Mouse (Mus musculus) liver, embryonic 16.5 days (tissue): ENCODE data around the gene Nfkb2. TPM values are rescaled to one million over a fixed set of nuclear protein-coding genes. Genes with fewer than 3 reads are reported as not detected.
A peak's percentile ranks its signal among the peaks of the same experiment; 100 is the strongest.

Experiments
- ATAC-seq: fragments of 200-750 bp; cut with Nextera tagmentation; 2 replicates; pipeline ENCODE4 v1.8.0; 2017; ENCODE audit warnings: low read depth, mild to moderate bottlenecking, moderate number of reproducible peaks, moderate library complexity
- H3K27ac ChIP-seq: fragments of 300-500 bp; sonication (generic); 2 replicates; pipeline ENCODE4 v1.5.1; 2014; ENCODE audit warnings: mild to moderate bottlenecking, low read length
- H3K27me3 ChIP-seq: fragments of 300-500 bp; sonication (generic); 2 replicates; pipeline ENCODE4 v1.6.1; 2014; ENCODE audit warnings: low read depth, low read length, mixed read lengths; ENCODE audit not compliant: control insufficient read depth, insufficient read depth
- H3K36me3 ChIP-seq: fragments of 300-500 bp; sonication (generic); 2 replicates; pipeline ENCODE4 v1.6.1; 2014; ENCODE audit warnings: mild to moderate bottlenecking; ENCODE audit not compliant: control insufficient read depth, insufficient read depth
- H3K4me1 ChIP-seq: fragments of 300-500 bp; sonication (generic); 2 replicates; pipeline ENCODE4 v1.6.1; 2014; ENCODE audit warnings: low read depth, low read length, mixed read lengths; ENCODE audit not compliant: control insufficient read depth
- H3K4me2 ChIP-seq: fragments of 300-500 bp; sonication (generic); 2 replicates; pipeline ENCODE4 v1.6.1; 2014; ENCODE audit warnings: low read depth, low read length, mixed read lengths
- H3K4me3 ChIP-seq: fragments of 300-500 bp; sonication (generic); 2 replicates; pipeline ENCODE4 v1.5.1; 2014; ENCODE audit warnings: low read depth, mild to moderate bottlenecking, low read length
- H3K9ac ChIP-seq: fragments of 300-500 bp; sonication (generic); 2 replicates; pipeline ENCODE4 v1.6.1; 2014; ENCODE audit warnings: low read depth, low read length
- H3K9me3 ChIP-seq: fragments of 300-500 bp; sonication (generic); replicated peaks from 2 replicates; pipeline ENCODE4 v1.6.1; 2016; ENCODE audit warnings: low read length; ENCODE audit not compliant: control insufficient read depth
- WGBS: fragments of 180-500 bp; shearing (Covaris S2); extraction: QIAGEN DNeasy Blood & Tissue Kit; methylation state at CpG from one replicate; pipeline ENCODE4 v1.1.7; 2014; ENCODE audit not compliant: insufficient replicate concordance; 5-methylcytosine and 5-hydroxymethylcytosine counted together
- polyA plus RNA-seq: library from polyadenylated mRNA; unstranded; fragments of >200 nt; fragmentation: Nextera tagmentation; extraction: Ambion mirVana; gene quantifications from 2 replicates; pipeline ENCODE4 v1.2.1, GENCODE M21; 2015

The Nfkb2 gene
- polyA plus RNA-seq, 1 experiment from 2014 or later: 3.8 TPM

DNA sequence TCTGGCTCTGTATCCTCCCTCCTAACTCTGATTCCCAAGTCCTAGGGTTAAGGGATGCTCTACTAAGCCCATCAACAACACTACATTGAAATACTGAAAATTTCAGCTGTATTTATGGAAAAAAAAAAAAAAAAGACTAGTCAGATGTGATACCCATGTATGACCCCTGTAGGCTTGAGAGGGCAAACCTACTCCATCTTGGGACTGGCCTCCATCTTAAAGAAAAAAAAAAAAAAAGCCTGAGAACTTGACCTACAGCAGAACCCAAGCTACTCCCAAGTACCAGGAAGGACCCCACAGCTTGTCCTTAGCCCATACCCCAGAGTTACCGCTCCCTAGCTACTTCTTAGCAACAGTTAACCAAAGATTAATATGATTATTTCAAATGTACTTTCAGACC is 43.0 kb downstream of the Nfkb2 start:
- no peak for ATAC-seq
- no peak overlapping the region for H3K4me3 ChIP-seq
- H3K9ac ChIP-seq: no peak overlapping the region
- 85% methylated on average over 1 of the region's 1 CpGs for WGBS
- H3K36me3 ChIP-seq: no peaks in the 10 kb centered on the region
- no peak overlapping the region for H3K4me2 ChIP-seq
- H3K27me3 ChIP-seq: peaks cover 8% of the 10 kb centered on the region
- H3K4me1 ChIP-seq: peaks cover 21% of the 10 kb centered on the region
- H3K9me3 ChIP-seq: no peaks in the 10 kb centered on the region
- H3K27ac ChIP-seq: no peak overlapping the region

DNA sequence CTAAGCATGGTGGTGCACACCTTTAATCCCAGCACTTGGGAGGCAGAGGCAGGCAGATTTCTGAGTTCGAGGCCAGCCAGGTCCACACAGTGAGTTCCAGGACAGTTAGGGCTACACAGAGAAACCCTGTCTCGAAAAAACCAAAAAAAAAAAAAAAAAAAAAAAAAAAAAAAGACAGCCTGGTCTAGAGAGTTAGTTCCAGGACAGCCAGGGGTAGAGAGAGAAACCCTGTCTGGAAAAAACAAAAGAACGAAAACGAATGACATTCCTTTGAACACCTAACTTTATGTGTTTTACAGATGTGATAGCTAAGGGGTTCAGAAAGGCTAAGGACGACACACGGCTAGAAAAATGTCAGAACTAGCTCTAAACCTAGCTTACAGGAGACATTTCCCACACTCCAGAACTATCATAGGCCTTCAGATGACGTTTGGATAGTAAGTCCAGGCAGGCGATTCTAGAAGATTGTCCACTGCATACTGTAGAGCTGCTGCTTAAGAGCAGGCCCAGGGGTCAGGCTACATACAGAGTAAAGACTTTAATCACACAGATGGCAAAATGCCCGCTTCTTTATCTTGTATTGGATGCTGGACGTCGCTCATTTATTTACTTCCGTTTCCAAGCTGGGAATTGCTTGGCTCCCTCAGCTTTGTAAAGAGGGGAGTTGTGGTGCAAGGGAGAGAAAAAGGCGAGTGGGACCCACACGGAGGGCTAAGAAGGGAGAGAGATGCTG is 44.0 kb downstream of the Nfkb2 start:
- H3K9ac ChIP-seq: peak overlapping the region; percentile 71
- peak overlapping the region; percentile 86 for H3K4me2 ChIP-seq
- H3K36me3 ChIP-seq: no peaks in the 10 kb centered on the region
- ATAC-seq: no peak
- H3K4me3 ChIP-seq: peak overlapping the region; percentile 69
- H3K27ac ChIP-seq: peak overlapping the region; percentile 65
- H3K4me1 ChIP-seq: peaks cover 24% of the 10 kb centered on the region
- peaks cover 8% of the 10 kb centered on the region for H3K27me3 ChIP-seq
- H3K9me3 ChIP-seq: no peaks in the 10 kb centered on the region
- WGBS: 25% methylated on average over 14 of the region's 14 CpGs

DNA sequence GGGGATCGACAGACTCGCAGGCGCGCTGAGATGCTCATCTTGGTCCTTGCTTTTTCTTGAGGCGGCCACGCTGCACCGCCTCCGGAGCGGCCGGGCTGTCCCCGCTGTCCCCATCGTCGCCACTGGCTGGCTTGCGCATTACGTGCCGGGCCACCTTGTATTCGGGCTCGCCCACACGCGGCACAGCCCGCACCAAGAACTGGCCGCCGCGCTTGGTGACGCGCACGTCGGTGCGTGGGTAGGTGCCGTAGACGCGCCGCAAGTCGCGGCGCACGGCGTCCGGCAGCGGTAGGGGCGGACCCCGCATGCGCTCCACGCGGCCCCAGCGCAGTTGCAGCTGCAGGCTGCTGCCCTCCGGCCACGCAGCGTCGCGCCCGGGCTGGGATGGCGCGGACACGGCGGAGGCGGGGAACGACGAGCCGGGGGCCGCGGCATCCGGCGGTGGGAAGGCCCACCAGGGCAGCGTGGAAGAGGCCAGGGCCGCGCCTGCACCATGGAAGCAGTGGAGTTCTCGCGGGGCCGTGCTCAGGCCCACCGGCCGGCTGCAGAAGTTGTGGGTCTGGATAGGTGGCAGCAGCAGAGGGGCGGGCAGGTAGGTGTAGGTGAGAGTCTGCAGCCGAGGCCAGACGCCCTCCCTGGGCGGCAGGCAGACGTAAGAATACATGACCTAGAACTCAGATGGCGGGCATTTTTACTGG is 44.8 kb downstream of the Nfkb2 start:
- Histone ChIP-seq H3K4me3 (peak overlapping the region; percentile 69), H3K27me3 (peaks cover 8% of the 10 kb centered on the region), H3K9me3 (no peaks in the 10 kb centered on the region), H3K4me1 (peaks cover 20% of the 10 kb centered on the region), H3K9ac (peak overlapping the region; percentile 71), H3K27ac (peak overlapping the region; percentile 65), H3K4me2 (peak overlapping the region; percentile 86), H3K36me3 (no peaks in the 10 kb centered on the region)
- ATAC-seq: peak; percentile 84
- WGBS: 1% methylated on average over 66 of the region's 78 CpGs

DNA sequence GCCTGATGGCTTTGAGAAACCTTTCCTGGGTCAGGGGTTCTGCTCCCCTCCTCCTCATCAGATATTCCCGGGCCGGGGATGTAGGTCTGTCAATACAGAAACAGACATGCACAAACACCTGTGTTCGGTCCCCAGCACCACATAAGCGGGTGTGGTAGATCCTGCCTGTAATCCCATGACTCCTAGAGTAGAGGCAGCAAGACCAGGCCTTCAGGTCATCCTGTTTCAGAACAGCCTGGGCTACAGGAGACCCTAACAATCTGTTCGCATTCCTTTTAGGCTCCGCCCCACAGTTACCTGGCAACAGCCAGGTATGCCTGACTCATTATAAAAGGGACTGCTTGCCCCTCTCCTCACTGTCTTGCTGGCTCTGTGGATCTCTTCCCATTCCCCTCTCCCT is 45.4 kb downstream of the Nfkb2 start:
- Histone ChIP-seq H3K27me3 (peaks cover 8% of the 10 kb centered on the region), H3K4me1 (peaks cover 19% of the 10 kb centered on the region), H3K4me2 (peak overlapping the region; percentile 86), H3K36me3 (no peaks in the 10 kb centered on the region), H3K27ac (no peak overlapping the region), H3K9me3 (no peaks in the 10 kb centered on the region), H3K4me3 (peak overlapping the region; percentile 69), H3K9ac (peak overlapping the region; percentile 71)
- ATAC-seq: no peak
- WGBS: 42% methylated on average over 6 of the region's 6 CpGs

DNA sequence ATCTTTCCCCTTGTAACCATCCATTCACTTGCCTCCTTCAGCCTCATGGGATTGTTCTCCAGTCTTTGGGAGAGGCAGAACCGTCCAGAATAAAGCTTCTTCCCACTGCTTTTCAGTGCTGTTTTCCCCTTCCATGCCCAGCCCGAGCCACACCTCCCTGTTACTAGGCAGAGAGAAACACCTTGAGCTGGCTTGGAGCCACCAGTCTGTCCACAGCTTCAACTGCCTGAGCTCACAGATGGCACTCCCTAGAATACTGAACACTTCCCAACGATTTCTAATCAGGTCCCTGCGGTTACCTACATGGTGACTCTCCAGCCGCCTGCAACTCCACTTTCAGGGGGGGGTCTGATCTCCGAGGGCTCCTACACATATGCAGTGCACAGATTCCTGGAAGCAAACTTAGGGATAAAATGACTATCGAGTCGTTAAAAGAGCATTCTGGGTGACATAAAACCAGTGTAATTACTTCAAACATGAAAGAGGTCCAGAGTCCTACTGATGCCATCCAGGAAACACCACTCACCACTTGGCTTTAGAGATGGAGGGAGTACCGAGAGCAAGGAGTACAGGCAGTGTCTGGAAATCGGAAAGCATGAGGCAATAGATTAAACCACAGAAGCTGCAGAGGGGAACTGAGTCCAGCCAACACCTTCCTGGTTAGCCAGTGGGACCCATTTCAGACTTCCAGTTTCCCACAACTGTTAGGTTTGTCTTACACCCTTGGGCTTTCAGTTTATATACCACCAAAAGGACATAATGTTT is 46.2 kb downstream of the Nfkb2 start, which contains the start of gene 2310034G01Rik:
2310034G01Rik (minus strand) TSS at position 135 of the 765 bp plus-strand sequence.
- 44% methylated on average over 10 of the region's 10 CpGs for WGBS
- no peak for ATAC-seq

DNA sequence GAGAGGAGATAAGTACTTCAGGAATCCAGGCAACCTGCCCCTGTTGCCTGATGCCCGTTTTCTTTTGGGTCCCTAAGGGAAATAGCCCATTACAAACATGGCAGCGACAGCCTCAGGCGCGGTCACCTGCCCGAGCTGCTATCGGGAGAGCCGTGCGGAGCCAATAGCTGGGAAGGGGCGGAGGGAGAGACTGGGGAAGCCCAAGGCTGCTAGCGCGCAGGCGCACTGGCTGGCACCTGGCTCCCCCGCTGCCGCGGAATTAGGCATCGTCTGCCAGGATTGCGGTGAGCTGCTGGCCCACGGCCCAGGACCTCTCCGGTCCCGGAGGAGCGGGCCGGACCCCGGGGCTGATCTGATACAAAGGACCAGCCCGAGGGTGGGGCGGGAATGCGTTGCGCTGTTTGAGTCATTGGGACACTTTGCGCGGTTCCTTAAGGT is 52.6 kb downstream of the Nfkb2 start:
- peak overlapping the region; percentile 99 for H3K4me2 ChIP-seq
- under 1% methylated on average over 29 of the region's 29 CpGs for WGBS
- ATAC-seq: peak; percentile 92

More for the DNA sequence above, 46.2 kb downstream of the Nfkb2 start, which contains the start of gene 2310034G01Rik:
- Histone ChIP-seq H3K4me2 (peak within 1 kb of the TSS; percentile 86), H3K4me1 (peaks cover 16% of the 10 kb centered on the region), H3K27me3 (peaks cover 8% of the 10 kb centered on the region), H3K9me3 (no peaks in the 10 kb centered on the region), H3K27ac (peak within 1 kb of the TSS; percentile 51; the same call in 1 of the 2 replicates), H3K36me3 (no peaks in the 10 kb centered on the region), H3K4me3 (peak within 1 kb of the TSS; percentile 69), H3K9ac (peak within 1 kb of the TSS; percentile 71)

DNA sequence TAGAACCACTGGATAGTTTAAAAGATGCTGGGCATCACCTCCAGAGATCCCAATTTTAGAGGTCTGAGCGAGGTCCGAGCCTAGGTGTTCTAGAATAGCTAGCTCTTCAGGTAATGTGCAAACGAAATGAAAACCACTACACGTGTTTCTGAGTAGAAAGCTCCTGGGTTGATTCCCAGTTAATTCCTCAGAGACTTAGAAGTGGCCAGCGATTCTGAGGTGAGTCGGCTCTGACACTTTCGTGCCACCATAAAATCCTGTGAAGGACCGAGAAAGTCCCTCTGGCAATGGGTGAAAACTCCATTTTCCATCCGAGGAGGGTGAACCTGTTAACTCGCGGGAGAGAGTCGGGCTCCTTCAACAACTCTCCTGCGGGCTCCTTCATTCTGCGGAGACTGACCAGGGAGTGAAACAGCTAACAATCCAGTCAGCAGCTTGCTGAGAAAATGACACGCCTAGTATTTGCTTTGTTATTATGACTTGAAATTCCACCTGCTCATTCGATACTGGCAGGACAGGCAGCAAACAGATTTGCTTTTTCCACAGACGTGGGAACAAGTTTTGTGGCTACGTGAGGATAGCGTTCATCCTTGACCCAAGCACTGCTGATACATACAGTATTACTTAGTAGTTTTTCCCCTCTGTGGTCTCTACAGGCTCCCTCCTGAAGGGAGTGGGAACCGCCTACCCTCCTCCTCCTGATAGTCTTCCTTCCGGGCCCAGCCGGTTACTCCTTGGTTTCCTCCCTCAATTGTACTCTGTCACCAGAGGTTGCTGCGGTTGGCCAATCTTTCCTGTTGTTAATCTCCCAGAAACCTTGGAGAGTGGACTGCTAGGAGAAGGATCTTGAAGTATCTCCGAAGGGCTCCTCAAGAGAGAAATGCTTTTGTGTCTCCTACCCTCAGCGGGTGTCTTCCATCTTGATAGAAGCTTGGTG is 53.5 kb downstream of the Nfkb2 start:
- Histone ChIP-seq H3K9me3 (no peaks in the 10 kb centered on the region), H3K27ac (peak overlapping the region; percentile 68), H3K36me3 (no peaks in the 10 kb centered on the region), H3K4me3 (peak overlapping the region; percentile 73), H3K4me2 (peak overlapping the region; percentile 99), H3K9ac (peak overlapping the region; percentile 71), H3K4me1 (peaks cover 26% of the 10 kb centered on the region), H3K27me3 (no peaks in the 10 kb centered on the region)
- no peak; the same call in 1 of the 2 replicates for ATAC-seq
- WGBS: 4% methylated on average over 25 of the region's 25 CpGs

More for the DNA sequence above, 52.6 kb downstream of the Nfkb2 start:
- no peaks in the 10 kb centered on the region for H3K36me3 ChIP-seq
- H3K4me1 ChIP-seq: peaks cover 26% of the 10 kb centered on the region
- H3K4me3 ChIP-seq: peak overlapping the region; percentile 73
- no peaks in the 10 kb centered on the region for H3K9me3 ChIP-seq
- peak overlapping the region; percentile 33 for H3K27ac ChIP-seq
- peak overlapping the region; percentile 71 for H3K9ac ChIP-seq
- no peaks in the 10 kb centered on the region for H3K27me3 ChIP-seq

DNA sequence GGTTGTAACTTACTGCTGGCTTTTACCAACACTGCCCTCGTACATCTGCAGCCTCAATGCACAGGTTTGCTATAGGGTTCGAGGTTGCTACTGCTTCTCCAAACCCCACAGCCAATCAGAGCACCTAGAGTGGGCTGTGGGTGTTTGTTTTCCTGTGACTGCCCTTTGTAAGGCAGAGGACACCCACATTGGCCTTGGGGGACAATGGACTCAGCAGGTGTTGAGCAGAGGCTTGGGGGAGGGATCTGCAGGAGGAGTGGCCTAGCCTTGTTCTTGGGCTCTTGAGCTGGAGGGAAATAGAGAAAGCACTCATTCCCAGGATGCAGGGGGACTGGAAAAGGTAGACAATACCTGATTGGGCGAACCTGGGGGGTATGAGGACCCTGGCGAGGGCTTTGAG is 54.3 kb downstream of the Nfkb2 start:
- H3K9me3 ChIP-seq: no peaks in the 10 kb centered on the region
- ATAC-seq: peak; percentile 44

More for the DNA sequence above, 54.3 kb downstream of the Nfkb2 start:
- no peak overlapping the region for H3K4me3 ChIP-seq
- H3K4me1 ChIP-seq: peaks cover 26% of the 10 kb centered on the region
- peak overlapping the region; percentile 99 for H3K4me2 ChIP-seq
- H3K27ac ChIP-seq: peak overlapping the region; percentile 68
- H3K9ac ChIP-seq: peak overlapping the region; percentile 15; the same call in 1 of the 2 replicates
- WGBS: 19% methylated on average over 4 of the region's 4 CpGs
- no peaks in the 10 kb centered on the region for H3K36me3 ChIP-seq
- no peaks in the 10 kb centered on the region for H3K27me3 ChIP-seq
